ENCODE assay signal across 8 mouse cellular contexts in the genomic region with DNA sequence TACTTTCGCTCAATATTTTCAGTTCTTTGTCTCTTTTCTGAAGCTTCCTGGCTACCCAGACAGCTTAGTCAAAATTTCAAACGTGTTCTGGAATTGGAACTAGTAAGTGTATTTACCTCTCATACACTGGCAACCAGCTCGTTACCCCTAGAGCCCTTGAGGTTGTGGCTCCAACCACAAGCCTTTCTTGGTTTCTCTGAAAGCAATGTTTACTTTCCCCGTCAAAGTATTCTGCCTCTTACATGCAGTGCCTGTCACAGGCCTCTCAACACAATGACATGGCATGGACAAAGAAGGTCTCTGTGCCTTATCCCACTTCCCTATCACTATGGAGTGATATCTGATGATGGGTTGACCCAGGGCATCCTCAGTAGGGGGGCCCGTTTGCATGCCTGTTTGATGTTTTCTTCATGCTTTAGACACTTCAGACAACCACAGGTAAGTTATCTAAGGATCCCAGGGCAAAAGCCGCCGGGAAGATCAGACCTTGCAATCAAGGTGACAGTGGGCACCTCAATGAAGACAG. TPM values are rescaled to one million over a fixed set of nuclear protein-coding genes. Genes with fewer than 3 reads are reported as not detected.
DNase-seq lines count a peak whose midpoint lies in the region; ATAC-seq and TF ChIP-seq lines count a peak whose summit lies in the region.

No protein-coding gene starts in this region.

- no peaks in the 10 kb centered on the region for H3K4me1 ChIP-seq in brown adipose tissue, adult 24 weeks (ENCODE audit: control insufficient read depth, insufficient read depth, insufficient read length, low read length)
- H3K4me1 ChIP-seq in hindbrain, embryonic 15.5 days (replicated peaks) = peaks cover 14% of the 10 kb centered on the region

- WGBS in hindbrain, embryonic 15.5 days = 43% methylated on average over 7 of the region's 7 CpGs

- no peaks in the 10 kb centered on the region for H3K36me3 ChIP-seq in hindbrain, embryonic 15.5 days

- H3K4me3 ChIP-seq in layer of hippocampus, adult 2 months = peak overlapping the region; percentile 95
- H3K4me3 ChIP-seq in brown adipose tissue, adult 24 weeks (ENCODE audit: insufficient read depth, low read depth, low read length) = peak overlapping the region; percentile 89
- peak overlapping the region; percentile 78 for H3K4me3 ChIP-seq in hindbrain, embryonic 15.5 days

- H3K4me2 ChIP-seq in hindbrain, embryonic 15.5 days = peak overlapping the region; percentile 72

- no peak for DNase-seq in layer of hippocampus, adult 2 months (ENCODE audit: low spot score in 2 of 2)
- no peak for DNase-seq in layer of hippocampus, postnatal 10 days (ENCODE audit: low spot score in 2 of 2)
- DNase-seq in embryo, embryonic 9.5 days (ENCODE audit: extremely low spot score) = no peak
- DNase-seq in adrenal gland, postnatal 14 days = no peak
- DNase-seq in urinary bladder, adult 18-20 months (ENCODE audit: low spot score in 2 of 2) = no peak

- H3K27me3 ChIP-seq in hindbrain, embryonic 15.5 days = no peaks in the 10 kb centered on the region

- no peaks in the 10 kb centered on the region for H3K9me3 ChIP-seq in hindbrain, embryonic 15.5 days

- peak overlapping the region; percentile 98 for H3K27ac ChIP-seq in layer of hippocampus, adult 2 months
- no peak overlapping the region for H3K27ac ChIP-seq in brown adipose tissue, adult 24 weeks (replicated peaks; ENCODE audit: low read depth, low read length)
- H3K27ac ChIP-seq in hindbrain, embryonic 15.5 days (replicated peaks) = peak overlapping the region; percentile 89

- peak overlapping the region; percentile 85 for H3K9ac ChIP-seq in hindbrain, embryonic 15.5 days

- no peak for ATAC-seq in hindbrain, embryonic 15.5 days (ENCODE audit: low FRiP score, low read depth)
- 0 out of 2 replicates have a peak, but pooled peaks have one; percentile 10 for ATAC-seq in megakaryocyte-erythroid progenitor cell, adult 5-6 weeks (replicated peaks; ENCODE audit: low FRiP score, low TSS enrichment, poor library complexity, severe bottlenecking)

- no peak for TF ChIP-seq CTCF in layer of hippocampus, adult 2 months (conservative IDR thresholded peaks at IDR 0.05)

RNA-seq across cellular contexts. Expression of a gene that starts 1.2 kb away (rescaled TPM):
- total RNA-seq in layer of hippocampus, adult 2 months (2021) = 10 to 100 TPM; 56.6 to 59.1 TPM
- 10 to 100 TPM; 70.0 to 75.4 TPM for total RNA-seq in layer of hippocampus, postnatal 10 days (2021)
- polyA plus RNA-seq in brown adipose tissue, adult 24 weeks (2012; ENCODE audit: insufficient read depth, insufficient read length, missing spikeins) = 3.6 and 5.5 TPM in 2 replicates
- 29.6 and 30.4 TPM in 2 replicates for polyA plus RNA-seq in hindbrain, embryonic 15.5 days (2015; fragmentation: Nextera tagmentation; extraction: Ambion mirVana)
- total RNA-seq in megakaryocyte-erythroid progenitor cell, adult 5-6 weeks (2014; fragmentation: Nextera tagmentation) = 12.6 and 16.9 TPM in 2 replicates
- total RNA-seq in megakaryocyte-erythroid progenitor cell, adult 5-6 weeks (2017) = 25.5 and 31.7 TPM in 2 replicates
- 5.8 TPM in 2 replicates for total RNA-seq in adrenal gland, postnatal 14 days (2021)

RNA-seq across cellular contexts. Expression of a gene that starts 31.5 kb away (rescaled TPM):
- total RNA-seq in layer of hippocampus, adult 2 months (2021) = 100 to 1,000 TPM; 136 to 146 TPM
- total RNA-seq in layer of hippocampus, postnatal 10 days (2021) = 100 to 1,000 TPM; 130 to 142 TPM
- 13.0 and 21.0 TPM in 2 replicates for polyA plus RNA-seq in brown adipose tissue, adult 24 weeks (2012; ENCODE audit: insufficient read depth, insufficient read length, missing spikeins)
- 50.4 and 50.7 TPM in 2 replicates for polyA plus RNA-seq in hindbrain, embryonic 15.5 days (2015; fragmentation: Nextera tagmentation; extraction: Ambion mirVana)
- 41.7 and 59.7 TPM in 2 replicates for total RNA-seq in megakaryocyte-erythroid progenitor cell, adult 5-6 weeks (2014; fragmentation: Nextera tagmentation)
- total RNA-seq in megakaryocyte-erythroid progenitor cell, adult 5-6 weeks (2017) = 30.8 and 51.5 TPM in 2 replicates
- 55.7 and 60.6 TPM in 2 replicates for total RNA-seq in adrenal gland, postnatal 14 days (2021)

RNA-seq across cellular contexts. Expression of a gene that starts 56.2 kb away (rescaled TPM):
- 10 to 100 TPM; 44.3 to 49.9 TPM for total RNA-seq in layer of hippocampus, adult 2 months (2021)
- total RNA-seq in layer of hippocampus, postnatal 10 days (2021) = 10 to 100 TPM; 56.1 to 62.7 TPM
- polyA plus RNA-seq in brown adipose tissue, adult 24 weeks (2012; ENCODE audit: insufficient read depth, insufficient read length, missing spikeins) = 19.3 and 20.0 TPM in 2 replicates
- 35.7 and 40.2 TPM in 2 replicates for polyA plus RNA-seq in hindbrain, embryonic 15.5 days (2015; fragmentation: Nextera tagmentation; extraction: Ambion mirVana)
- total RNA-seq in megakaryocyte-erythroid progenitor cell, adult 5-6 weeks (2014; fragmentation: Nextera tagmentation) = 27.6 and 35.5 TPM in 2 replicates
- 26.9 and 38.0 TPM in 2 replicates for total RNA-seq in megakaryocyte-erythroid progenitor cell, adult 5-6 weeks (2017)
- total RNA-seq in adrenal gland, postnatal 14 days (2021) = 43.6 and 44.6 TPM in 2 replicates
